Mouse (Mus musculus) telencephalon, adult 2 months (tissue): ENCODE measurements at regions not wholly inside any gene's neighbourhood (a gene's known extent, or its start where the extent isn't known, plus 50 kb on each side); places are given as distances from the start of the nearest gene placed in this dataset.

Experiments used
- DNase-seq: peaks from one replicate; pipeline ENCODE4 v3.0.0-alpha.2; 2011; ENCODE audit warnings: low read depth, low spot score

- DNase-seq: peak; percentile 34
These were observed 258.3 kb downstream of the Dysf start for GRCm38 (mm10) chr6:84266736-84267135.

- no peak for DNase-seq
These were observed 256.3 kb downstream of the Dysf start for GRCm38 (mm10) chr6:84264681-84265080.

GRCm38 (mm10) chr6:84263686-84264085 lies 255.3 kb downstream of the Dysf start:
- DNase-seq: no peak

- DNase-seq: no peak
These were observed 254.4 kb downstream of the Dysf start for GRCm38 (mm10) chr6:84262766-84263165.

- no peak for DNase-seq
These were observed 253.1 kb downstream of the Dysf start for GRCm38 (mm10) chr6:84261483-84261882.
